Mouse (Mus musculus): ENCODE results near the gene Cc2d1a. TPM values are rescaled to one million over a fixed set of nuclear protein-coding genes. Genes with fewer than 3 reads are reported as not detected.
A peak's percentile ranks its signal among the peaks of the same experiment; 100 is the strongest.

Gene Cc2d1a
- 25.2 TPM for polyA plus RNA-seq (2012; fragmentation: generic; extraction: Trizol)
- long read RNA-seq, experiment 1, partial matches to known transcripts = 20 of 25 reads
- long read RNA-seq, experiment 1, other reads (novel, unspliced or antisense) = 4 of 25 reads
- long read RNA-seq, experiment 2, transcript Cc2d1a-201 (29 exons, 3,471 nt) = major isoform, 115 of 273 reads
- long read RNA-seq, experiment 2, partial matches to known transcripts = 21 of 273 reads
- long read RNA-seq, experiment 2, other reads (novel, unspliced or antisense) = 137 of 273 reads

GRCm38 (mm10) chr8:84147769-84148530 lies at the start of gene Cc2d1a, which contains the start of gene 4930432K21Rik:
Gene Cc2d1a, minus strand, starts transcription at chr8:84147936.
Gene 4930432K21Rik, plus strand, starts transcription at chr8:84148025.
- TF ChIP-seq MYOD1 (IDR thresholded peaks at IDR 0.05; ENCODE audit: control insufficient read depth, insufficient read length, low read depth) = no peak
- peak; percentile 87 for TF ChIP-seq MAX (IDR thresholded peaks at IDR 0.05)
- H3ac ChIP-seq (ENCODE audit: control insufficient read depth, insufficient read length, low read depth) = peak within 1 kb of the TSS; percentile 78
- H3K27me3 ChIP-seq (ENCODE audit: control insufficient read depth, insufficient read depth, insufficient read length) = no peaks in the 10 kb centered on the region
- H3K79me2 ChIP-seq (ENCODE audit: control insufficient read depth, insufficient read depth) = peaks cover 15% of the 10 kb centered on the region
- peak within 1 kb of the TSS; percentile 70 for H3K4me3 ChIP-seq (ENCODE audit: insufficient read depth, poor library complexity, severe bottlenecking)
- peaks cover 7% of the 10 kb centered on the region for H3K36me3 ChIP-seq (ENCODE audit: control insufficient read depth, insufficient read depth)
- peaks cover 2% of the 10 kb centered on the region for H3K79me3 ChIP-seq (ENCODE audit: low read depth)

- H3K27me3 ChIP-seq (ENCODE audit: control insufficient read depth, insufficient read depth, insufficient read length) = no peaks in the 10 kb centered on the region
- peaks cover 7% of the 10 kb centered on the region for H3K36me3 ChIP-seq (ENCODE audit: control insufficient read depth, insufficient read depth)
- peaks cover 15% of the 10 kb centered on the region for H3K79me3 ChIP-seq (ENCODE audit: low read depth)
- H3K4me3 ChIP-seq (ENCODE audit: insufficient read depth, poor library complexity, severe bottlenecking) = peak overlapping the region; percentile 26
- H3K79me2 ChIP-seq (ENCODE audit: control insufficient read depth, insufficient read depth) = peaks cover 18% of the 10 kb centered on the region
- H3ac ChIP-seq (ENCODE audit: control insufficient read depth, insufficient read length, low read depth) = peak overlapping the region; percentile 70
- no peak for TF ChIP-seq MYOD1 (IDR thresholded peaks at IDR 0.05; ENCODE audit: control insufficient read depth, insufficient read length, low read depth)
- TF ChIP-seq MYOG (IDR thresholded peaks at IDR 0.05; ENCODE audit: control insufficient read depth, extremely low read depth, insufficient read length) = no peak
- TF ChIP-seq FOSL1 (IDR thresholded peaks at IDR 0.05; ENCODE audit: insufficient read depth, low read length, poor library complexity, severe bottlenecking) = no peak
- no peak for TF ChIP-seq CEBPB (IDR thresholded peaks at IDR 0.05; ENCODE audit: low read depth)
- TF ChIP-seq CTCF (IDR thresholded peaks at IDR 0.05; ENCODE audit: control insufficient read depth, insufficient read depth, insufficient read length) = no peak
These were observed 49.6 kb upstream of the Cc2d1a start for GRCm38 (mm10) chr8:84197141-84197921.

- Histone ChIP-seq H3ac (ENCODE audit: control insufficient read depth, insufficient read length, low read depth) (no peak overlapping the region), H3K36me3 (ENCODE audit: control insufficient read depth, insufficient read depth) (no peaks in the 10 kb centered on the region), H3K79me2 (ENCODE audit: control insufficient read depth, insufficient read depth) (no peaks in the 10 kb centered on the region), H3K79me3 (ENCODE audit: low read depth) (no peaks in the 10 kb centered on the region), H3K27me3 (ENCODE audit: control insufficient read depth, insufficient read depth, insufficient read length) (no peaks in the 10 kb centered on the region), H3K4me3 (ENCODE audit: insufficient read depth, poor library complexity, severe bottlenecking) (no peak overlapping the region)
- TF ChIP-seq CTCF (IDR thresholded peaks at IDR 0.05; ENCODE audit: control insufficient read depth, insufficient read depth, insufficient read length) (no peak), MYOG (IDR thresholded peaks at IDR 0.05; ENCODE audit: control insufficient read depth, extremely low read depth, insufficient read length) (no peak), MAX (IDR thresholded peaks at IDR 0.05) (no peak), MYOD1 (IDR thresholded peaks at IDR 0.05; ENCODE audit: control insufficient read depth, insufficient read length, low read depth) (no peak), CEBPB (IDR thresholded peaks at IDR 0.05; ENCODE audit: low read depth) (no peak), USF1 (IDR thresholded peaks at IDR 0.05; ENCODE audit: low read depth) (no peak), FOSL1 (IDR thresholded peaks at IDR 0.05; ENCODE audit: insufficient read depth, low read length, poor library complexity, severe bottlenecking) (no peak)
These were observed 46.5 kb upstream of the Cc2d1a start for GRCm38 (mm10) chr8:84194224-84194743.

- no peak for TF ChIP-seq MYOD1 (IDR thresholded peaks at IDR 0.05; ENCODE audit: control insufficient read depth, insufficient read length, low read depth)
- no peak overlapping the region for H3ac ChIP-seq (ENCODE audit: control insufficient read depth, insufficient read length, low read depth)
- no peaks in the 10 kb centered on the region for H3K27me3 ChIP-seq (ENCODE audit: control insufficient read depth, insufficient read depth, insufficient read length)
- no peaks in the 10 kb centered on the region for H3K36me3 ChIP-seq (ENCODE audit: control insufficient read depth, insufficient read depth)
- peaks cover 1% of the 10 kb centered on the region for H3K79me3 ChIP-seq (ENCODE audit: low read depth)
- H3K4me3 ChIP-seq (ENCODE audit: insufficient read depth, poor library complexity, severe bottlenecking) = no peak overlapping the region
- no peaks in the 10 kb centered on the region for H3K79me2 ChIP-seq (ENCODE audit: control insufficient read depth, insufficient read depth)
These were observed 45.8 kb upstream of the Cc2d1a start for GRCm38 (mm10) chr8:84193566-84193965.

GRCm38 (mm10) chr8:84193161-84193560 lies 45.4 kb upstream of the Cc2d1a start:
- no peak overlapping the region for H3K4me3 ChIP-seq (ENCODE audit: insufficient read depth, poor library complexity, severe bottlenecking)
- TF ChIP-seq CEBPB (IDR thresholded peaks at IDR 0.05; ENCODE audit: low read depth) (no peak), MYOG (IDR thresholded peaks at IDR 0.05; ENCODE audit: control insufficient read depth, extremely low read depth, insufficient read length) (no peak)
- H3K79me2 ChIP-seq (ENCODE audit: control insufficient read depth, insufficient read depth) = no peaks in the 10 kb centered on the region
- H3K27me3 ChIP-seq (ENCODE audit: control insufficient read depth, insufficient read depth, insufficient read length) = no peaks in the 10 kb centered on the region
- peaks cover 1% of the 10 kb centered on the region for H3K79me3 ChIP-seq (ENCODE audit: low read depth)
- no peak overlapping the region for H3ac ChIP-seq (ENCODE audit: control insufficient read depth, insufficient read length, low read depth)
- no peaks in the 10 kb centered on the region for H3K36me3 ChIP-seq (ENCODE audit: control insufficient read depth, insufficient read depth)
